Mouse (Mus musculus): ENCODE data around the gene Efna4.

Gene Efna4

GRCm38 (mm10) chr3:89305551-89306325, 32.1 kb downstream of the Efna4 start:
- DNase-seq (ENCODE audit: low spot score in 2 of 2) = no peak

GRCm38 (mm10) chr3:89305105-89305504, 32.7 kb downstream of the Efna4 start:
- no peak for DNase-seq (ENCODE audit: low spot score in 2 of 2)

- DNase-seq (ENCODE audit: low spot score in 2 of 2) = no peak
These were observed 33.4 kb downstream of the Efna4 start for GRCm38 (mm10) chr3:89304440-89304839.

GRCm38 (mm10) chr3:89300514-89300913, 37.3 kb downstream of the Efna4 start:
- no peak for DNase-seq (ENCODE audit: low spot score in 2 of 2)

- DNase-seq (ENCODE audit: low spot score in 2 of 2) = no peak
These were observed 37.8 kb downstream of the Efna4 start for GRCm38 (mm10) chr3:89300071-89300470.

- DNase-seq (ENCODE audit: low spot score in 2 of 2) = no peak
These were observed 38.3 kb downstream of the Efna4 start for GRCm38 (mm10) chr3:89299499-89299898.

GRCm38 (mm10) chr3:89298908-89299307, 38.9 kb downstream of the Efna4 start:
- no peak for DNase-seq (ENCODE audit: low spot score in 2 of 2)

- DNase-seq (ENCODE audit: low spot score in 2 of 2) = no peak
These were observed 40.9 kb downstream of the Efna4 start for GRCm38 (mm10) chr3:89296761-89297396.

- no peak for DNase-seq (ENCODE audit: low spot score in 2 of 2)
These were observed 42.1 kb downstream of the Efna4 start for GRCm38 (mm10) chr3:89295685-89296230.

GRCm38 (mm10) chr3:89294195-89294594, 43.6 kb downstream of the Efna4 start:
- no peak for DNase-seq (ENCODE audit: low spot score in 2 of 2)

- no peak for DNase-seq (ENCODE audit: low spot score in 2 of 2)
These were observed 44.4 kb downstream of the Efna4 start for GRCm38 (mm10) chr3:89293247-89293918.

GRCm38 (mm10) chr3:89292303-89292702, 45.5 kb downstream of the Efna4 start:
- DNase-seq (ENCODE audit: low spot score in 2 of 2) = no peak

- DNase-seq (ENCODE audit: low spot score in 2 of 2) = no peak
These were observed 46.0 kb downstream of the Efna4 start for GRCm38 (mm10) chr3:89291874-89292273.

GRCm38 (mm10) chr3:89288503-89288928, 49.3 kb downstream of the Efna4 start:
- DNase-seq (ENCODE audit: low spot score in 2 of 2) = no peak

- no peak for DNase-seq (ENCODE audit: low spot score in 2 of 2)
These were observed 50.5 kb downstream of the Efna4 start for GRCm38 (mm10) chr3:89287286-89287685.

GRCm38 (mm10) chr3:89285526-89285925, 52.3 kb downstream of the Efna4 start:
- no peak for DNase-seq (ENCODE audit: low spot score in 2 of 2)

- no peak for DNase-seq (ENCODE audit: low spot score in 2 of 2)
These were observed 53.6 kb downstream of the Efna4 start for GRCm38 (mm10) chr3:89284261-89284660.

Measured in frontal cortex, postnatal 25 days (tissue).